Mouse (Mus musculus): ENCODE results near the gene Cux2.

DNA sequence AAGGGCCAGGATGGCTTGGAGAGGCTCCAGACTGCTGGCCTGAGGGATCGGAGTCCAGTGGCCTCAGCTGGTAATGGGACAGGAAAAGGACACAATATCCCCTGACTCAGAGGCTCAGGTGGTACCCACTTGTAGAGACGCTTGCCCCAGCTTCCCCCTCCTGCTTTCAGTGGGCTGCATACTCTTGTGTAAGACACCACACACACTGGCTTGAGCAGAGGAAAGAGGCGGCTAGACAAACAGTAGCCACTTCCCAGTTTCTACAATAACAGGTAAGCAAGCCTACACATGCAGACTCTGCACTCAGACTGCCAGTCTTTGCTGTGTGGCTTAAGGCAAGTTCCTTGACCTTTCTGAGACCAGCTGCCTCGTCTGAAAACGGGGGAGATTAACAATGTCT, 14.6 kb downstream of the Cux2 start:
- no peak for TF ChIP-seq CTCF (IDR thresholded peaks at IDR 0.05; ENCODE audit: extremely low read depth, insufficient read depth, insufficient read length, insufficient replicate concordance)
- TF ChIP-seq POLR2A (IDR thresholded peaks at IDR 0.05; ENCODE audit: low read depth, low read length): no peak

Data from spleen, adult 2 months (tissue).